8 mouse cellular contexts compared by ENCODE assay signal in the genomic region with DNA sequence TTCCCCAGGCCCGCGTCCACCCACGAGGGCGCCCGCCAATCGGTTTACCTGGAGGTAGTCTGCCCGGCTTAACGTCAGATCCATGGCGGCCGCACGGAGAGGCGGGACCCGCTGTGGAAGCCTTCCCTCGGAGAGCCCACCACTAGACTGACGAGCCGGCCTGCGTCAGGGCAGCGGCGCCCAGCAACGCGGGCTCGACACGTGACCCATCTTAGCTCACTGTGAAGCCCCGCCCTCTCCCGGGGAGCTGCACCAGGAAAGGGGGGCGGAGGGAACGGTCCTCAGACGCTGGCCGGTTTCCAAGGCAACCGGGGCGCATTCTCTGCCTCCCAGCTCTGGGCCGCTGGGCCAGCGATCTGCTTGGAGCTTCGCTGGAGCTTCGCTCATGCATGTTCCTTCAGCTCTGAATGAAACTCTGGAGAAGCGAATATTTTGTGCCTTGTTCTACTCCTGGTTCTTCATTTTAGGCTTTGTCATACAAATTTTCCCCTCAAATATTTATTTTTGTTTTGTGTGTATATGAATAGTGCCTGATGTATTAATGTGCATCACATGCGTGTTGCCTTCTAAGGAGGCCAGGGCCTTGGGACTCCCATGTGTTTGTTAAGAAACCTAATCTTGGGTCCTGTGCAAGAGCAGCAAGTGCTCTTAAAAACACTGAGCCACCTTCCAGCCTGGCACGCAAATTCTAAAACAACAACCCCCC. TPM values are rescaled to one million over a fixed set of nuclear protein-coding genes. Genes with fewer than 3 reads are reported as not detected.
DNase-seq lines count a peak whose midpoint lies in the region; ATAC-seq lines count a peak whose summit lies in the region.

A gene (minus strand): TSS at position 276 of the 706 bp plus-strand sequence.

- no peaks in the 10 kb centered on the region for H3K9me3 ChIP-seq in embryonic facial prominence, embryonic 12.5 days
- no peaks in the 10 kb centered on the region for H3K9me3 ChIP-seq in midbrain, embryonic 11.5 days (ENCODE audit: control insufficient read depth, low read length)

- intact Hi-C loops in left cerebral cortex, postnatal 4 days (cut with DNase I) = no loop called here

- peak; percentile 99 for ATAC-seq in embryonic facial prominence, embryonic 12.5 days (ENCODE audit: insufficient number of reproducible peaks, insufficient read depth, low FRiP score, low TSS enrichment)
- peak; percentile 100 for ATAC-seq in midbrain, embryonic 11.5 days (ENCODE audit: low FRiP score)

- H3K4me1 ChIP-seq in embryonic facial prominence, embryonic 12.5 days = 0 out of 2 replicates have a peak, but pooled peaks cover 6% of the 10 kb centered on the region
- peaks cover 2% of the 10 kb centered on the region for H3K4me1 ChIP-seq in midbrain, embryonic 11.5 days (ENCODE audit: control insufficient read depth, insufficient read depth, low read length)

- peak; percentile 97 to 98 for DNase-seq in adrenal gland, postnatal 36 days
- DNase-seq in heart, adult 11 months = peak; percentile 99
- DNase-seq in kidney, adult 11 months = peak; percentile 90
- DNase-seq in left cerebral cortex, postnatal 4 days = peak; percentile 98
- peak; percentile 99 for DNase-seq in midbrain, embryonic 11.5 days (ENCODE audit: low spot score, missing footprints)
- DNase-seq in right cerebral cortex, postnatal 4 days = peak; percentile 96
- peak; percentile 95 for DNase-seq in yolk sac, embryonic 10.5 days (ENCODE audit: low spot score)

- H3K27me3 ChIP-seq in embryonic facial prominence, embryonic 12.5 days = no peaks in the 10 kb centered on the region
- H3K27me3 ChIP-seq in midbrain, embryonic 11.5 days (ENCODE audit: control insufficient read depth, insufficient read depth, low read length) = no peaks in the 10 kb centered on the region

- peak within 1 kb of the TSS; percentile 59 for H3K4me2 ChIP-seq in embryonic facial prominence, embryonic 12.5 days (replicated peaks)
- H3K4me2 ChIP-seq in midbrain, embryonic 11.5 days = peak within 1 kb of the TSS; percentile 46

- 5% methylated on average over 33 of the region's 38 CpGs for WGBS in embryonic facial prominence, embryonic 12.5 days
- 3% methylated on average over 38 of the region's 38 CpGs for WGBS in midbrain, embryonic 11.5 days

- H3K9ac ChIP-seq in embryonic facial prominence, embryonic 12.5 days = peak within 1 kb of the TSS; percentile 73
- H3K9ac ChIP-seq in midbrain, embryonic 11.5 days (ENCODE audit: low read length) = peak within 1 kb of the TSS; percentile 62

- H3K4me3 ChIP-seq in embryonic facial prominence, embryonic 12.5 days = peak within 1 kb of the TSS; percentile 72
- H3K4me3 ChIP-seq in midbrain, embryonic 11.5 days (ENCODE audit: low read depth, low read length) = peak within 1 kb of the TSS; percentile 57

- H3K27ac ChIP-seq in embryonic facial prominence, embryonic 12.5 days = no peak within 1 kb of the TSS
- no peak within 1 kb of the TSS for H3K27ac ChIP-seq in midbrain, embryonic 11.5 days (ENCODE audit: low read depth, low read length)

- H3K36me3 ChIP-seq in embryonic facial prominence, embryonic 12.5 days = no peaks in the 10 kb centered on the region
- H3K36me3 ChIP-seq in midbrain, embryonic 11.5 days (ENCODE audit: control insufficient read depth, insufficient read depth, low read length) = no peaks in the 10 kb centered on the region

RNA-seq across cellular contexts. Expression of the gene that starts here (rescaled TPM):
- total RNA-seq in adrenal gland, postnatal 36 days (2021) = 10 to 100 TPM in 1 of 2 experiments, 1 to 10 TPM in 1; 7.9 to 10.7 TPM
- polyA plus RNA-seq in embryonic facial prominence, embryonic 12.5 days (2016; fragmentation: Nextera tagmentation; extraction: Ambion mirVana) = 18.0 and 20.2 TPM in 2 replicates
- total RNA-seq in left cerebral cortex, postnatal 4 days (2021) = 10 to 100 TPM; 15.3 to 18.3 TPM
- 22.1 and 25.9 TPM in 2 replicates for polyA plus RNA-seq in midbrain, embryonic 11.5 days (2014; fragmentation: Nextera tagmentation; extraction: Ambion mirVana)
